Mouse (Mus musculus) frontal cortex, adult (tissue): Measurements from ENCODE around the gene Dmtf1.

Source experiments
- ATAC-seq: cut with Nextera tagmentation; 2 replicates; pipeline ENCODE4 v1.9.2; 2017; ENCODE audit warnings: mild to moderate bottlenecking, moderate library complexity, mixed read lengths; ENCODE audit not compliant: low TSS enrichment

Gene Dmtf1

DNA sequence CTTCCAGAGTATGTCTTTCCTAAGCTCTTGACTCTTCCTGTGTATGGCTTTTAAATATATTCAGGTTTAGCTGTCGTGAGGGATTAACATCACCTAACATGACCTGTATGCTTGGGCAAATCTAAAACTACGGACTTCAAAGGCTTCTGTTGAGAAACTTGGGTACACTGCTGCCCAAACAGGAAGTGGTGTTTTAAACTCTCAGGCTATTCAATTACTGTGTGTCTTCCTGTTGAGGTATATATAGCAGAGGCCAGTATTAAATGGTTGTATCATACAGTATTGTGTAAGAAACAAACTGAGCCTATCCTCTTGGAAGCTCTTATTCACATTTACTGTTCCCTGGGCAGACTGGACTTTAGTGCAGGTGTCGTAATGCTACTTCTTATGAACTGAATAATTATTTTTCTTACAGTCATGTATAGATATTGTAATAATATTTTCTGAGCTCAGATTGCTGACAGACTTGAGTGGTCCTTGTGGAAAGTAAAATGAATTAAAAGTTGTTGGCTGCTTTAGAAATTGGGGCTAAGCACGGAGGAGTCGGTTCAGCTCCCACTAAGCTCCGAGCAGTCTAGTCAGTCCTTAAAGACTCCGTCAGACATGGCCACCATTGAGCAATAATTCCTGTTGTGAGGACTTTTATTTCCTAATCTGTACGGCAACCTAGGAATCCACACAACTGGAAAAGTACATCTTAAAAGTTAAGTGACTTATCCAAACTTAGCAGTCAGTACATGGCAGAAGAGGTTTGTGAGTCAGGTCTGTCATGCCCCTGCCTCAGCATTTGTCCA is 54.1 kb downstream of the Dmtf1 start:
- no peak for ATAC-seq

GRCm38 (mm10) chr5:9106806-9107205 is 54.8 kb downstream of the Dmtf1 start:
- ATAC-seq: no peak

DNA sequence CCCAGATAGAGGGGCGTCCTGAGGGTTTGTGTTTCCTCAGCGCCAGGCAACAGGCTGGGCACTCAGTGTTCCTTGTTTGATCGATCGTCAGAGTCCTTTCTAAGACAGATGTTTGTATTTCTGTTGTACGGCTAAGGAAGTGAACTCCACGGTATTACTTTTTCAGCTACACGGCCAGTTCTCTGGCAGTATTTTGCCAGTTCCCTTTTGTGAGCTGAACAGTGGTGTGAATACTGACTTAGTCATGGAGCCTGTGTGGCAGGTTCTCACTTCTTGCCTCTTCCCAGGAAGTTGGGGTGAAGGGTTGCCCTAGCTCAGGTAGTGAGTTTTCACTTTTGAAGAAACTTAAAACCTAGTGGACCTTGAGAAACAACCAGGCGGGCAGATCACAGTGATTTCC is 57.6 kb downstream of the Dmtf1 start:
- ATAC-seq: no peak

DNA sequence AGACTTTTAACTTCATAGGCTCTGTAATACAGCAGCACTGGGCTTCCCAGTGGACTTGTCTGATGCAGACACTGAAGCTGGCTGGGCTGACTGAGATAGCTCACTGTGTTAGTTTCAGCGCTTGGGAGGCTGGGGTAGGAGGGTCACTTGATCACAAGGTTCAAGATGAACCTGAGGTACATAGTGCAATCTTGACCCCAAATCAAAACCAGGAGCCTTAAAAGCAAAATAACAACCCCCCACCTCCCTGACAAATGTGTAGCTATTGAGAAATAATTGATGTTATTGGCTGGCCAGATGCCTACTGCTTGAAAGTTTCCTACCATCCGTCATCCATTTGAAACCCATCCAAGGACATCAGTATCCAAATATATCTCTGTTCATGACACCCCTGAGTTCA is 58.9 kb downstream of the Dmtf1 start:
- ATAC-seq: no peak

GRCm38 (mm10) chr5:9100849-9101801 is 60.5 kb downstream of the Dmtf1 start:
- ATAC-seq: peak; percentile 45

- ATAC-seq: peak; percentile 96
Observed at GRCm38 (mm10) chr5:9100207-9100848, 61.2 kb downstream of the Dmtf1 start, which contains the start of gene Tmem243. Gene Tmem243 (plus strand): TSS chr5:9100668.

DNA sequence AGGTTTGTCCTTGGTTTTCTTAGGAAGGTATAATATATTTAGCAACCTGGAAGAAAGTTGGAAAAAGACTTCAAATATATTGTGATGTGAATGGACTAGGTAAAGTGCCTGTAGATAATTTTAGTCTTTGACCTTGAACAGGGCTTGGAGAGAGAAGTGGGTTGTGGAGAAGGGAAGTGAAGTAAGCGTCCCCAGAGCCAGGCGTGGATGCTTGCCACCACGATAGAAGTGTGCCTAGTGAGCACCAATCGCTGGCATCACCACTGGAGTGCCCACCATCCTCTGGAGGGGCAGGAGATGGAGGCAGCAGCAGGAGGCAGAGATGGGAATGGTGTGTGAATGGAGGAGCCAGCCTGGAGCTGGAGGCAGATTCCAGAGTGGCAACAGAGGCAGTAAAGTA is 68.1 kb downstream of the Dmtf1 start:
- ATAC-seq: no peak

GRCm38 (mm10) chr5:9092716-9093115 is 68.9 kb downstream of the Dmtf1 start:
- no peak for ATAC-seq

DNA sequence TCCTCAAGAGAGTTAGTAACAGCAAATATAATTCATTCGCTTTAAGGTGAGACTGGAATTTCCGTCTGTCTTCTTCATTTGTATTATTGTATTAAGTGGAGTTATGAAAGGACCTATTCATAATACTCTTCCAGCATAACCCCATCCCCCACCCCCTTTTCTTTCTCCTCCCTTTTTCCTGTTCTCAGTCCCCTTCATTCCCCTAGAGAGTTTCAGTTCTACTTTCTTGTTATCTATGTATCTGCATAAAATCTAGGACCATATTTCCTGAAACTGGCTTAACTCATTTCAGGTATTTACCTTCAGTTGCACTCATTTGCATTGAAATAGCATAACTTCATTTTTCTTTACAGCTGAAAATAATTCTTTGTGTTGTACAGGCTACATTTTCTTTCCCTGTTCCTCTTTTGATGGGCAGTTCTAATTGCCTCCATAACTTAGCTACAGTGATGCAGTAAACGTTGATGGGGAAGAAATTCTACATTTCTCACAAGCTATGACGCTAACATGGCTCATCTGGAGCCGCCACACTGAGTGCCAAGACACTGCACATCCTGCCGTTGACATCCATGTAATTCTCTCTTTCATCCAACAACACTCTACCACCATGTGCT is 71.0 kb downstream of the Dmtf1 start:
- ATAC-seq: no peak

DNA sequence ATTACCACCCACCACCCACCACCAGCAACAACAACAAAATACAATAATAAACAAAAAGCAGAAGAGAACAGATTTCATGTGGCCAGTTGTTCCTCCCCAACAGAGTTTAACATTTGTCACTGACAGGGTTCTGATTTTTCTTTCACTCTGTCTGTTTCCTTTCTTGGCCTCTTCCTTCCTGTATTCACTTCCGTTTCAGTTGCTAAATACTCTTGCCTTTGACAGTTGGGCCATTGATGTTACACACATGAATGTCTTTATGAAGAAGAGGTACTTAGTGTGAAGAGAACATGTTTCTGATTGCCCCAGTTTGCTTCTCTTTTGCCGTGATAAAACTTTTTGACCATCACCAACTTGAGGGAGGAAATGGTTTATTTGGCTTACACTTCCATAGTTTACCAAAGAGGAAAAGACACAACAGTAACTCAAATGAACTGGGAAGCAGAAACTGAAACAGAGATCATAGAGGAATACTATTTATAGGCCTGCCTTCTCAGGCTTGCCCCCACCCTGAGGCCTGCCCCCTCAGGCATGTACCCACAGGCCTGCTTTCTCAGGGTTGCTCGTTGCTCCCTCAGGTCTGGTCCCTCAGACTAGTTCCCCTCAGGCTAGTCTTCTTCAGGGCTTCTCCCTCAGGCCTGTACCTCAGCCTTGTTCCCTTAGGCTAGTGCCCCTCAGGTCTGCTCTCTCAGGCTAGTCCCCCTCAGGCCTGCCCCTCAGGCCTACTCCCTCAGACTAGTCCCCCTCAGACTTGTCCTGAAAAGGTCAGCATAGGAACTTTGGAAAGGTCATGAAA is 74.5 kb downstream of the Dmtf1 start:
- no peak for ATAC-seq

- ATAC-seq: no peak
Observed at GRCm38 (mm10) chr5:9079773-9080501, 81.6 kb downstream of the Dmtf1 start.

GRCm38 (mm10) chr5:9073177-9073854 is 88.3 kb downstream of the Dmtf1 start:
- ATAC-seq: peak; percentile 66; the same call in 1 of the 2 replicates

GRCm38 (mm10) chr5:9071360-9071759 is 90.2 kb downstream of the Dmtf1 start:
- no peak for ATAC-seq

DNA sequence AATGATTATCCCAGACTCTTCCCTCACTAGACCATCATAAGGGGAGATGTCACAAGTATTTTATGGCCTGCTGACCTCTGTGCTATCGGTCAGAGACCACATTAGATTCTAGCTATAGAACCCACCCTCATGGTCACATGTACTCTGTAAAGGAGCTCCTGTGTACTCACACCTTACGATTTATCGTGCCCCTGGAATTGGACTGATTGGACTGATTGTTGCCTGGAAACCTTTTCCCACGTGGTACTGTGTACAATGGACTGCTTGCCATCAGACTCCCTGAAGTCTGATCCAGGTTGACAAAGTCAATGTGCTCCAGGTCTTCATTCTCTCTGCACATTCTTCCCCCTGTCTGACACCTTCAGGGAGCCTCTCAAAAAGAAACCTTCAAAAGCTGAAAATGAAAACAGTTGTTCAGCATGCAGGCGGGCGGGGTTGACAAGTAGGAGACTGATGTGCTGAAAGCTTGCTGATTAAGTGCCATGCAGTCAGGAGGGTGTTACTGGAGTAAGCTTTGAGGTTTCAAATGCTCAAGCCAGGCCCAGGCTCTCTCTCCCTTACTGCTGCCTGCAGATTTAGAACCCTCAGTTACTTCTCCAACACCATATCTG is 91.9 kb downstream of the Dmtf1 start:
- ATAC-seq: no peak

- ATAC-seq: peak; percentile 94
Observed at GRCm38 (mm10) chr5:9068886-9069285, 92.7 kb downstream of the Dmtf1 start.
